Mouse (Mus musculus): ENCODE measurements around the gene Eif2ak3.

GRCm38 (mm10) chr6:70875017-70875416, 30.7 kb downstream of the Eif2ak3 start:
- no peak for TF ChIP-seq CTCF (IDR thresholded peaks at IDR 0.05; ENCODE audit: low read depth)
- TF ChIP-seq EP300 (IDR thresholded peaks at IDR 0.05; ENCODE audit: low read depth) = no peak
